Mouse (Mus musculus) stomach, postnatal 0 days (tissue): Measurements from ENCODE around the gene Erbin. TPM values are rescaled to one million over a fixed set of nuclear protein-coding genes. Genes with fewer than 3 reads are reported as not detected.

Experiments
- ATAC-seq: fragments of 200-750 bp; cut with Nextera tagmentation; 2 replicates; pipeline ENCODE4 v1.8.0; 2017; ENCODE audit not compliant: low FRiP score, low TSS enrichment
- DNase-seq: peaks from one replicate; pipeline ENCODE4 v3.0.0-alpha.2; 2016; ENCODE audit warnings: low spot score
- H3K27ac ChIP-seq: fragments of 300-500 bp; sonication (generic); replicated peaks from 2 replicates; pipeline ENCODE4 v1.5.1; 2014; ENCODE audit warnings: mild to moderate bottlenecking, control low read depth
- H3K27me3 ChIP-seq: fragments of 300-500 bp; sonication (generic); 2 replicates; pipeline ENCODE4 v1.6.1; 2014; ENCODE audit warnings: low read length; ENCODE audit not compliant: control insufficient read depth, insufficient read depth
- H3K36me3 ChIP-seq: fragments of 300-500 bp; sonication (generic); 2 replicates; pipeline ENCODE4 v1.6.1; 2014; ENCODE audit warnings: low read length, mixed read lengths; ENCODE audit not compliant: control insufficient read depth, insufficient read depth
- H3K4me1 ChIP-seq: fragments of 300-500 bp; sonication (generic); replicated peaks from 2 replicates; pipeline ENCODE4 v1.6.1; 2014; ENCODE audit warnings: antibody characterized with exemption; ENCODE audit not compliant: control insufficient read depth, insufficient read depth
- H3K4me2 ChIP-seq: fragments of 300-500 bp; sonication (generic); replicated peaks from 2 replicates; pipeline ENCODE4 v1.6.1; 2014; ENCODE audit warnings: low read depth, mild to moderate bottlenecking, control low read depth, moderate library complexity
- H3K4me3 ChIP-seq: fragments of 300-500 bp; sonication (generic); 2 replicates; pipeline ENCODE4 v1.5.1; 2014; ENCODE audit warnings: low read depth, low read length, control low read depth
- H3K9ac ChIP-seq: fragments of 300-500 bp; sonication (generic); 2 replicates; pipeline ENCODE4 v1.6.1; 2014; ENCODE audit warnings: mild to moderate bottlenecking, low read length, control low read depth, mixed read lengths
- H3K9me3 ChIP-seq: fragments of 300-500 bp; sonication (generic); 2 replicates; pipeline ENCODE4 v1.6.1; 2016; ENCODE audit warnings: low read length; ENCODE audit not compliant: control insufficient read depth
- CTCF ChIP-seq: IDR thresholded peaks from 2 replicates; pipeline ENCODE4 v1.5.1; 2016; ENCODE audit warnings: antibody characterized with exemption, low read depth, mild to moderate bottlenecking, moderate library complexity
- EP300 ChIP-seq: optimal IDR thresholded peaks from 2 replicates; pipeline ENCODE3; 2016; ENCODE audit warnings: antibody characterized with exemption
- WGBS: fragments of 180-500 bp; shearing (Covaris S2); extraction: QIAGEN DNeasy Blood & Tissue Kit; methylation state at CpG from one replicate; pipeline ENCODE4 v1.1.7; 2014; 5-methylcytosine and 5-hydroxymethylcytosine counted together
- polyA plus RNA-seq: library from polyadenylated mRNA; unstranded; fragments of >200 nt; fragmentation: Nextera tagmentation; extraction: Ambion mirVana; gene quantifications from 2 replicates; pipeline ENCODE4 v1.2.1, GENCODE M21; 2015

Erbin gene
- polyA plus RNA-seq, 1 experiment from 2014 or later: 15.7 TPM

- Histone ChIP-seq H3K36me3 (no peaks in the 10 kb centered on the region), H3K4me2 (no peak overlapping the region), H3K4me1 (no peaks in the 10 kb centered on the region), H3K9me3 (no peaks in the 10 kb centered on the region), H3K27ac (no peak overlapping the region), H3K9ac (no peak overlapping the region), H3K4me3 (no peak overlapping the region), H3K27me3 (no peaks in the 10 kb centered on the region)
- TF ChIP-seq CTCF (no peak), EP300 (no peak)
- no peak for DNase-seq
- 64% methylated on average over 1 of the region's 1 CpGs for WGBS
- no peak for ATAC-seq
These were observed 20.3 kb downstream of the Erbin start for GRCm38 (mm10) chr13:103900015-103900414.

GRCm38 (mm10) chr13:103897606-103898005 lies 22.7 kb downstream of the Erbin start:
- Histone ChIP-seq H3K9me3 (no peaks in the 10 kb centered on the region), H3K36me3 (no peaks in the 10 kb centered on the region), H3K4me1 (no peaks in the 10 kb centered on the region), H3K9ac (no peak overlapping the region), H3K4me2 (no peak overlapping the region), H3K27me3 (no peaks in the 10 kb centered on the region), H3K4me3 (no peak overlapping the region), H3K27ac (no peak overlapping the region)
- DNase-seq: no peak
- no peak for TF ChIP-seq EP300
- no peak for TF ChIP-seq CTCF
- ATAC-seq: no peak
- whole genome bisulfite sequencing: 86% methylated on average over 4 of the region's 4 CpGs

- DNase-seq (no peak), ATAC-seq (no peak)
- Histone ChIP-seq H3K27me3 (no peaks in the 10 kb centered on the region), H3K4me3 (no peak overlapping the region), H3K36me3 (no peaks in the 10 kb centered on the region), H3K4me1 (no peaks in the 10 kb centered on the region), H3K4me2 (no peak overlapping the region), H3K27ac (no peak overlapping the region), H3K9me3 (no peaks in the 10 kb centered on the region), H3K9ac (no peak overlapping the region)
- WGBS: 85% methylated on average over 5 of the region's 5 CpGs
- TF ChIP-seq CTCF (no peak), EP300 (no peak)
These were observed 27.2 kb downstream of the Erbin start for GRCm38 (mm10) chr13:103893065-103893464.

GRCm38 (mm10) chr13:103890038-103890437 lies 30.3 kb downstream of the Erbin start:
- H3K9ac ChIP-seq: no peak overlapping the region
- H3K4me3 ChIP-seq: no peak overlapping the region
- 50% methylated on average over 3 of the region's 3 CpGs for WGBS
- H3K36me3 ChIP-seq: no peaks in the 10 kb centered on the region
- no peaks in the 10 kb centered on the region for H3K27me3 ChIP-seq
- H3K4me1 ChIP-seq: no peaks in the 10 kb centered on the region
- TF ChIP-seq EP300 (no peak), CTCF (no peak)
- H3K27ac ChIP-seq: no peak overlapping the region
- no peak overlapping the region for H3K4me2 ChIP-seq
- ATAC-seq (no peak), DNase-seq (no peak)
- no peaks in the 10 kb centered on the region for H3K9me3 ChIP-seq

GRCm38 (mm10) chr13:103886503-103886902 lies 33.8 kb downstream of the Erbin start:
- 84% methylated on average over 3 of the region's 3 CpGs for WGBS
- H3K9ac ChIP-seq: no peak overlapping the region
- TF ChIP-seq EP300 (no peak), CTCF (no peak)
- no peak overlapping the region for H3K27ac ChIP-seq
- H3K4me1 ChIP-seq: no peaks in the 10 kb centered on the region
- H3K27me3 ChIP-seq: no peaks in the 10 kb centered on the region
- no peak for DNase-seq
- H3K36me3 ChIP-seq: no peaks in the 10 kb centered on the region
- H3K9me3 ChIP-seq: no peaks in the 10 kb centered on the region
- no peak overlapping the region for H3K4me3 ChIP-seq
- H3K4me2 ChIP-seq: no peak overlapping the region
- ATAC-seq: no peak

GRCm38 (mm10) chr13:103881200-103881599 lies 39.1 kb downstream of the Erbin start:
- no peak for ATAC-seq
- H3K4me3 ChIP-seq: no peak overlapping the region
- TF ChIP-seq CTCF (no peak), EP300 (no peak)
- no peaks in the 10 kb centered on the region for H3K27me3 ChIP-seq
- H3K27ac ChIP-seq: no peak overlapping the region
- H3K4me1 ChIP-seq: no peaks in the 10 kb centered on the region
- 89% methylated on average over 4 of the region's 4 CpGs for WGBS
- no peak overlapping the region for H3K4me2 ChIP-seq
- H3K9ac ChIP-seq: no peak overlapping the region
- no peaks in the 10 kb centered on the region for H3K36me3 ChIP-seq
- DNase-seq: no peak
- H3K9me3 ChIP-seq: no peaks in the 10 kb centered on the region
